Mouse (Mus musculus): ENCODE results near the gene Pole2. TPM values are rescaled to one million over a fixed set of nuclear protein-coding genes. Genes with fewer than 3 reads are reported as not detected.

Gene Pole2
- total RNA-seq, 2 experiments from 2014 or later, result 6.0 to 8.6 TPM

DNA sequence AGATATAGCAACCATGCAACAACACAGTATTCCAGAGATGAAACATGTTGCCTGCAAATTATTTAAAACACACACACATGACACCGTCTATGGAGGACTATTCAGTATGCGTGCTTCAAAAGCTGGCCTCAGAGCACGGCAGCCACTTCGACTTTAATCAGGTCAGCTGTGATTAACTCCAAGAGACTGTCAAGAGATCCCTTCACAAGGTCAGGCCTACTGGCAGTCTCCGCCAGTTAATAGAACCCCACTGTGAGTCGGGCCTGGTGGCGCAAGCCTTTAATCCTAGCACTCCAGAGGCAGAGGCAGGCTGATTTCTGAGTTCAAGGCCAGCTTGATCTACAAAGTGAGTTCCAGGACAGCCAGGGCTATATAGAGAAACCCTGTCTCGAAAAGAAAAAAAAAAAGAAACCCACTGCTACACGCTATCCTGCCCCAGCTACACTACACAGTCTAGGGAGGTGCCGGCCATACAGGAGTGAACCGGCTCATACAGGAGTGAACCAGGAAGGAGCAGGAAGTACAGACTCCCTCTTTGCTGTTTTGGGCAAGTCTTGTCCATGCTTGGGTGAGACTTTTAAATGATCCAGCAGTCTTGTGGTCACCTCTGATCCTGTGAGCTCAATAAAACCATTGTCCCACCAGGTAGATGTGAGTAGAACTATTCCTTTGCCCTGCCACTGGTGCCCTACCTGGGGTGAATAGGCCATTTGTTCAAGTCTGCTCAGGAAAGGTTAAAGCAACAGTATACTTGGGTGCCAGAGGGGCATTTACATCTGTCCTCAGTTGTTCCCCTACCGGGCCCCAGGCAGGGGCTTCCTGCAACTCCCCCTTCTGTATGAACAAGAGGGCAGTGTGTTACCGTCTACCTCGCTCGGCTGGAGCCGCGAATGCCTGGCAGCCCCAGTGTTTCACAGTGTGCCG lies 17.7 kb downstream of the Pole2 start:
- DNase-seq, result no peak

DNA sequence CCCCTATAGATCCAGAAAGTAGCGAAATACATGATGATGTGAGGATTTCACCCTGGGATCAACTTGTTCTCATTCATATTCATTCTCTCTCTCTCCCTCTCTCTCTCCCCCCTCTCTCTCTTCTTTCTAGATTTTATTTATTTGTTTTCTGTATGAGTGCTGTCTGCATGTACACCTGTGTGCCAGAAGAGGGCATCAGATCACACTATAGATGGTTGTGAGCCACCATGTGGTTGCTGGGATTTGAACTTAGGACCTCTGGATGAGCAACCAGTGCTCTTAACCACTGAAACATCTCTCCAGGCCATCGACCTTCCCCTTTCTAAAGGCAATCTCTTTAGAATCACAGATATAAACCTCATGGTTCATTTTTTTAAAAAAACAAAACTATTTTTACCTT lies 19.5 kb downstream of the Pole2 start:
- no peak for DNase-seq

GRCm38 (mm10) chr12:69207926-69208325 lies 20.1 kb downstream of the Pole2 start:
- DNase-seq, result no peak

DNA sequence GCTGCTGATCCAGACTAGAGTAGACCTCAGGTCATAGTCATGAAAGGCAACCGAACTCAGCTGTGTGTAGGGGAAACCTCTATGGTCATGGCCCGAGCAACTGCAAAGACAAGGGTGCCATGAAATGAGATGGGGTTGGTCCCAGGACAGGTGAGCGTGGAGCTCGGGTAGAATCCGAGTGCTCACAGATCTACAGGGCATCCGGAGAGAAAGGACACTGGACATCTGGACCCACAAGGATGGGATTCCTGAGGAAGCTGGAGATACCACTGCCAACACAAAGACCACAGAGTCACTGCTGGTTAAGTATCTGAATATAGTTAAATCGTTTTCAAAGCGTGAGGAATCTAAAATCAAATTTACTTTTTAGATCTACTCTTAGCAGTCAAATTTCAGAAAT lies 20.6 kb downstream of the Pole2 start:
- no peak for DNase-seq

DNA sequence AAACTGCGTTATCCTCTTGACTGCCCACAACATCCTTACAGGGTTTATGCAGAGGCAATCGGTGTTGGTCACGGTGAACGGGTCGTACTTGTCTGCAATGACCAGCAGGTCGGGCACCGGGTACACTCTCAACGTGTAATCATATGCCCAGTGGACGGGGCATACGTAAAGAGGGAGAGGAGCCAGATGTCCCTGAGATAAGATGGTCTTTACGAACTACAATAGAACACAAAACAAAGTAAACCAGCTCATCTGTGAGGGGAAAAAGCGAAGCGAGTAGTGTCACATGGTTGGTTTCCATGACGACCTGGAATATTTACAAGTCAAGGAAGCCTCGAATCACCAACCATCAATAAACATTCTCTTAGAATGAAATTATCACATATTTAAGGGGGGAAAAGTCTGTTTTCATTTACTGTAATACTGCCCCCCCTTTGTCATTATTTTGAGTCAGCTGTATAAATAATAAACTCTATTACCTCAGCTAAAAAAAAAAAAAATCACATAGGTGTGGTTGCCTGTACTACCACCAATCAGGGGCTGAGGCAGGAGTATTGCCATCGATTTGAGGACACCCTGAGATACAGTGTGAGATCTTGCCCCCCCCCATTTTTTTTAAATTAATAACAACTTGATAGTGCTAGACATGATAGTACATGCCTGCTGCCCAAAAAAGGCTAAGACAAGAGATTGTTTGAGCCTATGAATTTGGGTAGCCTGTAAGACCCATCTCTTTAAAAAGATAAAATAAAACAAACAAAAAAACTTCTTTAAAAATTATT lies 23.8 kb downstream of the Pole2 start, which contains the start of gene Gm49384:
Gene Gm49384, minus strand, starts transcription at position 216 of the 782 bp plus-strand sequence.
- DNase-seq, result no peak

- DNase-seq, result no peak
Observed at GRCm38 (mm10) chr12:69198985-69199384, 29.0 kb downstream of the Pole2 start.

- peak; percentile 90 for DNase-seq
Observed at GRCm38 (mm10) chr12:69198164-69198535, 29.8 kb downstream of the Pole2 start, which contains the start of gene Dnaaf2. Gene Dnaaf2, minus strand, starts transcription at chr12:69198429.

DNA sequence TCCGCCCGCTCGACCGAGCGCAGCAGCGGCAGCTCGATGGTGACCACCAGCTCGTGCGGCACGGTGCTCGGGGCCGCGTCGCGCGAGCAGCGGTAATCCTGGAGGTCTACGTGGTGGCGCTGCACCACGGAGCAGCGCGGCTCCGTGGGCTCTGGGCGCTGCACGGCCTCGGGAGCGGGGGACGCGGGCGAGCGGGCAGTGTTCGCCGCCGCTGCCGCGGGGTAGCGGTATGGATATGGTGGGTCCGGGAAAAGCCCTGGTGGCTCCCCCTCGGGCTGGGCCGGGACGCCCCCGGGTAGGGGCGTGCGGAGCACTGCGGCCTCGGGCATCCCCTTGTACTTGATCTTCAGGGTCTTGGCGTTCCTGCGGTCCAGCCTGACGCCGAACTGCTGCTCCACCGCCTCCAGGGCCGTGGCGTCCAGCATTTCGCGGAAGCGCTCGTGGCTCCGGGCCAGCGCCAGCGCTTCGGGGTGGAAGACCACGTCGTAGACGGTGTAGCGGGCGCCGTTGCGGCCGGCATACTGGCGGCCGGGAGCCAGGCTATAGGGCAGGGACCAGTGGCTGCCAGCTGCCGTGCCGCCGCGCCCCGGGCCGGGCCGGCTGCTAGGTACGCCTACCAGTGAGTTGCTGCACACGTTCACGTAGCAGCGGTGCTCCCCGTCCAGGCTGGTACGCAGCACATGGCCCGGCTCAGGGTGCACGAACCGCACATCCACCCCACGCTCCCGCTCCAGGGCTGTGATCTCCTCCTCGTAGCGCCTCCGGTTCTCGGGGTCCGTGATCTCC lies 30.4 kb downstream of the Pole2 start:
- DNase-seq, result peak; percentile 76

- DNase-seq, result peak; percentile 82
Observed at GRCm38 (mm10) chr12:69196444-69197377, 31.3 kb downstream of the Pole2 start, which contains the start of gene Gm49383. Gene Gm49383, minus strand, starts transcription at chr12:69197104.

DNA sequence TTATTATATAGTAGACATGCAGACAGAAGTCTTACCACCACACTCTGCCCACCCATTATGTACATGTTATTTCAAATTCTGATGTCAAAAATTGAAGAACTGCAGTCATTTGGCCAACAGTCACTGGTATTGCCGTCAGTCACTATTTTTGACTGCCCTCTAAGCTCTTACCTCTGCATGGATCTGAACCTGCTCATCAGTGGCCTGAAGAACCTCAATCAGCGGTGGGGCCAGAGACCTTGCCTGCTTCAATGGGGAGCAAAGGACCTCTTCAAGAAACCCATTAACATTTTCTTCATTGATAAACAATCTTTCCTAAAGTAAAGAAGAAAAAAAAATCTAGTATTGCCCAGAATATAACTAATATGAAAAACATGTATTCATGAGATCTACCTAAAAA lies 35.4 kb downstream of the Pole2 start:
- DNase-seq, result no peak

DNA sequence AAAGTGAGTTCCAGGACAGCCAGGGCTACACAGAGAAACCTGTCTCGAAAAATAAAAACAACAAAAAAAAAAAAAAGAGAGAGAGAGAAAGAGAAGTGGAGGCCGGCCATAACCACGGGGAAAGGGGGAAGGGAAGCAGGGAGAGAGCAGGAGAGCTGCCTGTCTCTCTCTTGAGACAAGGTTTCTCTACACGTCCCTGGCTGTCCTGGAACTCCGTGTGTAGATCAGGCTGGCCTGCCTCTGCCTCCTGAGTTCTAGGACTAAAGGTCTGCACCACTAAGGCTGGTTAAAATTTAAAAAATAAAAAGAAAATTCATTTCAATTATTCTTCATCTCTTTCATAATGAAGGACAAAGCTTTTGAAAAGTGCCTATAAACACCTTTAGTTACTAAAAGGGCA lies 36.6 kb downstream of the Pole2 start:
- no peak for DNase-seq

DNA sequence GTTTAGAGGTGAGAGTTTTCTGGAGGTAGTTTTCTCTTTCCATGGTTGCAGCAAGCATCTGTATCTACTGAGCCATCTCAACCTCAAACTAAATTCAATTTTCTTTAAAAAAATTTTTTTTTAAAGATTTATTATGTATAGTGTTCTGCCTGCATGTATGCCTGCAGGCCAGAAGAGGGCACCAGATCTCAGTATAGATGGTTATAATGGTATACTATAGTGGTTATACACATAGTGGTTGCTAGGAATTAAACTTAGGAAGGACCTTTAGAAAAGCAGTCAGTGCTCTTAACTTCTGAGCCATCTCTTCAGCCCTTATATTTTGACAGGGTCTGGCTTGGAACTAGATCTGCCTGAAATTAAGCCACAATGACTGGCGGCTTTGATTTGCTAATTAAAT lies 37.5 kb downstream of the Pole2 start:
- DNase-seq, result no peak

DNA sequence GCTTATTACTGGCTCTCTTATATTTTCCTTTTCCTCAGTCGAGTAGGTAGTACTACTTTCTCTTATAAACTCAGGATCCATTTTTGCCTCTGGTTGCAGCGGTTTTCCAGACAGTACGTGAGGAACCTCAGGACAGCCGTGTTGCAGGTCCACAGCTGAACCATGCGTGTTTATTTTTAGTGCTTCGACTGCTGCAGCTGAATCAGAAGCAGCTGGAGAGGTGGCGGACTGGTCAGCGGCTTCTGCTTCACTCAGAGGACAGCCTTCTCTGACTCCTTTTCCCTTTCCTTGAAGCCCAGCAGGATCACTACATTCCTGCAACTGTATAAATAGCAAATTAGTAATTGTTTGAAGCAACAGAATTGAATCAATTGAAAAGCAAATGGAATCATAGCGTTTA lies 37.9 kb downstream of the Pole2 start:
- no peak for DNase-seq

DNA sequence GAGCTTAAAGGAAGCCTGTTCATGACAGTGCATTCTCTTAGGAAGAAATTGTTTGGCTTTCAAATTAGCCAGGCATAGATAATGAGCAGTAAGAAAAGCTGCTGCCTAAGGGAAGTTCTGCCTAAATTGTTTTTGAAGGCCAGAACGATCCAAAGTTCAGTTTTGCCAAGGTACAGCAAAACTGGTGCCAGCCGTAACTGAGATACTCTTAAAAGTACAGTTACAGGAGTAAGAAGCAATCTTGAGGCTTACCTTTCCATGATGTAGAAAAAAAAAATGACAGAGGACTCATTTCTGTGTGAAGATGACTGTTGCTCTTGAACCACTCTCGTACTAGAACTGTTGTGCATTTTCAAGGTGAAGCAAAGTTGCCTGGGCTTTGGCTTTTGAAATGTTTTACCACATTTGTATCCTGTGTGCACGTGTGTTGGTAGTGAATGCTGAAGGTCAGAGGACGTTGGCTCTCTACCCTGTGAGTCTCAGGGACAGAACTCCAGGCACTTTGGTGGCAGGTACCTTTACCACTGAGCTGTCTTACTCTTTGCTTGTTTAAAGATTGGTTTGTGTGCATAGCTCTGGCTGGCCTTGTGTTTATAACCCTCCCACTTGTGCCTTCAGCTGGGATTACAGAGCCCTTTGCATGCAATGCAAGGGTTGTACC lies 41.1 kb downstream of the Pole2 start:
- peak; percentile 18 for DNase-seq

- DNase-seq, result peak; percentile 9
Observed at GRCm38 (mm10) chr12:69185371-69185770, 42.6 kb downstream of the Pole2 start.

DNA sequence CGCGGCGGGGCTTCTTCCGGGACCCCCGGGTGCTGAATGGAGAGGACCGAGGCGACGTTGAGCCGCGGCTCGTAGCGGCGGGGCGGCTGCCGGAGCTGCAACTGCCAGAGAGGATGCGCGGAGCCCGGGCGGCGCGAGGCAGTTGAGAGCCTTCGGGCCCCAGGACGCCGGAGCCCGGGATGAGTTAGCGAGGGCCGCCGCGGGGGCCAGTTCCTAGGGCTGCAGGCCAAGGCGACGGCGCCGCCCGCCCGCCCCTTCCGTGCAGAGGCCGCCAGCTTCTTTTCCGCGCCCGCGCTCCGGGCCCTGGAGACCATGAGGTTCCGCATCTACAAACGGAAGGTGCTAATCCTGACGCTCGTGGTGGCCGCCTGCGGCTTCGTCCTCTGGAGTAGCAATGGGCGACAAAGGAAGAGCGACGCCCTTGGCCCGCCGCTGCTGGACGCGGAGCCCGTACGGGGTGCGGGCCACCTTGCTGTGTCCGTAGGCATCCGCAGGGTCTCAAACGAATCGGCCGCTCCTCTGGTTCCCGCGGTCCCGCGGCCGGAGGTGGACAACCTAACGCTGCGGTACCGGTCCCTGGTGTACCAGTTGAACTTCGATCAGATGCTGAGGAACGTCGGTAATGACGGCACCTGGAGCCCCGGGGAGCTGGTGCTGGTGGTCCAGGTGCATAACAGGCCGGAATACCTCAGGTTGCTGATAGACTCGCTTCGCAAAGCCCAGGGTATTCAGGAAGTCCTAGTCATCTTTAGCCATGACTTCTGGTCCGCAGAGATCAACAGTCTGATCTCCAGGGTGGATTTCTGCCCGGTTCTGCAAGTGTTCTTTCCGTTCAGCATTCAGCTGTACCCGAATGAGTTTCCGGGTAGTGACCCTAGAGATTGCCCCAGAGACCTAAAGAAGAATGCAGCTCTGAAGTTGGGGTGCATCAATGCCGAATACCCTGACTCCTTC lies 43.4 kb downstream of the Pole2 start:
- peak; percentile 73 for DNase-seq

GRCm38 (mm10) chr12:69183583-69184308 lies 44.2 kb downstream of the Pole2 start, which contains the start of the genes Rpl36al and Mgat2:
Gene Rpl36al, minus strand, starts transcription at chr12:69184083.
Gene Mgat2, plus strand, starts transcription at chr12:69184157.
- DNase-seq, result peak; percentile 99

GRCm38 (mm10) chr12:69181800-69182199 lies 46.2 kb downstream of the Pole2 start:
- no peak for DNase-seq

Data from adrenal gland, postnatal 10 days (tissue).